Mouse (Mus musculus) Patski (cell line): Measurements from ENCODE around the gene Smarcal1. TPM values are rescaled to one million over a fixed set of nuclear protein-coding genes. Genes with fewer than 3 reads are reported as not detected.
A peak's percentile ranks its signal among the peaks of the same experiment; 100 is the strongest.

ENCODE experiments used
- ATAC-seq: fragments of 100-300 bp; one replicate; pipeline ENCODE4 v1.8.0; 2021
- CTCF ChIA-PET: fragments of 350-600 bp; sonication (Branson Sonifier 250); formaldehyde crosslinking; loops from one replicate; lab custom pipeline; 2022; ENCODE audit warnings: inconsistent platforms; lab: Charles Lee
- POLR2A ChIA-PET: fragments of 350-600 bp; sonication (Branson Sonifier 250); formaldehyde crosslinking; loops from one replicate; lab custom pipeline; 2022; ENCODE audit warnings: antibody characterized with exemption, inconsistent platforms; lab: Charles Lee
- DNase-seq: peaks from one replicate; pipeline ENCODE4 v3.0.0-alpha.2; 2011; ENCODE audit warnings: low read depth, low spot score
- H3K27me3 ChIP-seq: fragments of 371-371 bp; one replicate; pipeline ENCODE4 v1.5.1; 2021
- CTCF ChIP-seq: fragments of 100-300 bp; IDR thresholded peaks from one replicate; pipeline ENCODE4 v1.5.1; 2021
- in situ Hi-C: fragments of 300-500 bp; cut with MboI; formaldehyde crosslinking; loops from 3 replicates; pipeline ENCODE4 v1.11.1; 2018; ENCODE audit warnings: low pct_unique_long_range_greater_than_20kb, mixed read lengths
- polyA plus RNA-seq: library from polyadenylated mRNA; unstranded; gene quantifications from one replicate; pipeline ENCODE4 v1.2.3, GENCODE M21; 2021

Gene Smarcal1
- polyA plus RNA-seq, 1 experiment from 2014 or later = 33.6 TPM

DNA sequence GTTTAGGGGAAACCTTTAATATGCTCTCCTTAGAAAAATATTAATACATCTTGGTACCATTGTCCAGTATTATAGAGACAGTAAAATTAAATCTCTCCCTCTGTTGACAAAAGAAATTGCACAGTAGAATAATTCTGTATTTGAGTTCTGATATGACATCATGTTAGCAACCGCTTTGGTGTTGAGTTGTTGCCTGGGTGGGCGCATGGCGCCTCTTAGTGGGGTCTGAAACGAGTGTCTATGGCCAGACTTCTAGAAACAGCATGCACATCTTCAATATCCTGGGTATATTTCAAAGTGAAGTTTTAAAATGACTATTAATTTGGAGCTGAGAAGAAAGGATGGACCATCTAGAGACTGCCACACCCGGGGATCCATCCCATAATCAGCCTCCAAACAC is 19.8 kb downstream of the Smarcal1 start:
- in situ Hi-C loops = loop anchor here (10.0 kb wide), 1 partner anchor 232 kb away; no protein-coding TSS in a partner anchor
- CTCF ChIA-PET = no interaction called here
- ATAC-seq (no peak), DNase-seq (no peak)
- no peak for TF ChIP-seq CTCF
- POLR2A ChIA-PET = no interaction called here
- no peaks in the 10 kb centered on the region for H3K27me3 ChIP-seq

DNA sequence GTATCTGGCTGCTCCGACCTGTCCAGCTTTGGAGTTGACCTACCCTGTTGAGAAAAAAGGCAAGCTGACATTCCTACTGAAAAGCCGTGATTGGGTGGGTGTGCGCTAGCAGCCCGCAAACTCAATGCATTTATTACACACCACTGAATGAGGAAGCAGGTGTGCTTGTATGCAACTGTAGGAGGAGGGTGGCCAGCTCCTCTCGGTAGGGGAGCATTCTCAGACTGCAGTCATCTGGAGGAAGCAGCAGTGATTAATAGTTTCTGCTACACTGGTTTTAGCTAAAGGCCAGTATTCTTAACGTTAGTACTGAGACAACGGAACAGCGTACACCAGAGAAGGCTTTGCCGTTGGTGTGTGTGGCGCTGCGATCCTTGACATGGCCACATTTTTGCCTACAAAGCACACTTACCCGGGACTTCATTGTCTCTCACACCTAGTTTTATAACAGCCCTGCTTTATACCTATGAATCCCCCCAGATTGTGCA is 23.2 kb downstream of the Smarcal1 start:
- no peaks in the 10 kb centered on the region for H3K27me3 ChIP-seq
- DNase-seq (no peak), ATAC-seq (peak; percentile 91)
- ChIA-PET CTCF (no interaction called here), POLR2A (no interaction called here)
- TF ChIP-seq CTCF = no peak
- in situ Hi-C loops = loop anchor here (10.0 kb wide), 1 partner anchor 229 kb away; no protein-coding TSS in a partner anchor

DNA sequence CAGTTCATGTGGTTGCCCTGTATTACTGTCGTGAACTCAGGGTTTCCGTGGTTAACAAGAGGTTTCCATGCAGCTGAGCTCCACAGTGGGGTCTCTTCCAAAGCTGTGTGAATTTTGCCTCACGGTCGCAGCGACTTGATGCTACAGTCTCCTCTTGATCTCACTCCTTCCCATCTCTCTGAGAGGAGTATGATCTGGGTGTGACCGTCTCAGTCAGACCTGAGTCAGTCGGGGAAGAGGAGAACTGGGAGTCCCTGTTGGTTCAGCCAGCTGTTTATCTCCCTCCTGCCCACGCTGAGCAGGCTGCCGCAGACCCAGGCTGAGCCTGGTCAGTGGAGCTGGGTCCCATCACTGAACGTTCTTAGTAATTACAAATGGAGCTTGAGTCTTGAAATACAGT is 26.1 kb downstream of the Smarcal1 start:
- POLR2A ChIA-PET = interaction anchor here (1.1 kb wide), 1 partner anchor 102 kb away, joined by 3 read pairs; the partner anchor contains the start of gene Rpl37a
- ATAC-seq (no peak), DNase-seq (no peak)
- TF ChIP-seq CTCF = no peak
- in situ Hi-C loops = loop anchor here (10.0 kb wide), 1 partner anchor 226 kb away; no protein-coding TSS in a partner anchor
- CTCF ChIA-PET = interaction anchor here (1.2 to 1.3 kb wide), 2 partner anchors 30 to 185 kb away, joined by 3 to 4 read pairs; no protein-coding TSS in a partner anchor
- H3K27me3 ChIP-seq = no peaks in the 10 kb centered on the region

DNA sequence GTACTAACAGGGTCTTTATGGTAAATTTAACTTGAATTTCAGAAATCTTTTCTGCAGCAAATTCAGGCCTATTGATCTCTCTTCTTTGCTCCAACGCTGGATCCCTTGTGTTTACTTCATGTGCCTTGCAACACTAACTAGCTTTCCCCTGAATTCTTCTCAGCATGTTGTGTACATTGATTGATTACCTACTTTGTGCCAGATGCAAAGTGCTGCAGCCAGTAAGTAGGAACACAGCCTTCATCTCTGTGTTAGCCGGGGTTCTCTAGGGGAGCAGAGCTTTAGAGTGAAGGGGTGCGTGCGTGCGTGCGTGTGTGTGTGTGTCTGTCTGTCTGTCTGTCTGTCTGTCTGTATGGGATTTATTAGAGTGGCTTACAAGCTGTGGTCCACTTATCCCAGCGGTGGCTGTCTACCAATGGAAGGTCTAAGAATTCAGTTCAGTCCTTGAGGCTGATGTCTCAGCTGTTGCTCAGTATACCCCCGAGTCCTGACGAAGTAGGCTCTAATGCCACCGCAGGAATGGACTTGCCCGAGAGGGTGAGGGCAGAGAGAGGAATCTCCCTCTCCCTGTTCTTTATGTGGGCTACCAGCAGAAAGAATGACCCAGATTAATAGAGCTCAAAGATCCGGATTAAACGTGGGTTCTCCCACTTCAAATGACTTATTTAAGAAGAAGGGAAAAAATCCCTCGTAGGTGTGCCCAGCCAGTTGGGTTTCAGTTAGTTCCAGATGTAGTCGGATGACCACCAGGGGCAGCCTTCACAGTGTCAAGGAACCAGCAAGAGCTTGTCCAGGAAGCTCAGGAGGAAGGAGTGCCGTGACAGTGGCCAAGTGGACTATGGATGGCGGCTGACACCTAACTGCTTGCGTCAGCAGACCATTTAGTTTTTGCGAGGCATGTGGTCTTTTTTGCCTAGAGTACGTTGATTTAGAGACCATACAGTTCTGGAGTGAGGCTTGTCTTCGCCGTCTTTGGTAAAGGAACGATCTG is 27.1 kb downstream of the Smarcal1 start:
- TF ChIP-seq CTCF = no peak
- in situ Hi-C loops = loop anchor here (10.0 kb wide), 1 partner anchor 225 kb away; no protein-coding TSS in a partner anchor
- DNase-seq = no peak

DNA sequence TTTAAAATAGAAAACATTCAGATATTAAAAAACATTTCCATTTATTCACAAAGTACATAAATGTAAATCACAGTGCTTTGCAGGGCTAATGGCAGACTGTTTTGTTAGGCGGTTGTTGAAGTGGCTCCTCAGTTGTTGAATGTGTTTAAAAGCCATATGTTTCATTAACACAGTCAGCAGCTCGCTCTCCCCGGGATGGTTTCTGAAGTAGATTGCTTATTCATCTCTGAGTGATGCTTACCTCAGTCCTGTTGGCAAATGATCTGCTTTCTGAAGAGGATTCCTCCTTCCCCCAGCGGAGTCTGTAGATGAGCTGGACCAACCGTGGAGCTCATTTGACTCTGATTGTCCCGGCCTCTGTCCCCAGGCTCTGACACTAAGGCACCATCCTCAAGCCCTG is 29.1 kb downstream of the Smarcal1 start:
- ChIA-PET POLR2A (no interaction called here), CTCF (no interaction called here)
- no peak for TF ChIP-seq CTCF
- in situ Hi-C loops = no loop called here
- ATAC-seq (no peak), DNase-seq (no peak)
- H3K27me3 ChIP-seq = no peaks in the 10 kb centered on the region

More for the DNA sequence above, 27.1 kb downstream of the Smarcal1 start:
- ATAC-seq = no peak
- no peaks in the 10 kb centered on the region for H3K27me3 ChIP-seq
- ChIA-PET CTCF (interaction anchor here (1.2 to 1.3 kb wide), 2 partner anchors 31 to 186 kb away, joined by 3 to 4 read pairs; no protein-coding TSS in a partner anchor), POLR2A (no interaction called here)

DNA sequence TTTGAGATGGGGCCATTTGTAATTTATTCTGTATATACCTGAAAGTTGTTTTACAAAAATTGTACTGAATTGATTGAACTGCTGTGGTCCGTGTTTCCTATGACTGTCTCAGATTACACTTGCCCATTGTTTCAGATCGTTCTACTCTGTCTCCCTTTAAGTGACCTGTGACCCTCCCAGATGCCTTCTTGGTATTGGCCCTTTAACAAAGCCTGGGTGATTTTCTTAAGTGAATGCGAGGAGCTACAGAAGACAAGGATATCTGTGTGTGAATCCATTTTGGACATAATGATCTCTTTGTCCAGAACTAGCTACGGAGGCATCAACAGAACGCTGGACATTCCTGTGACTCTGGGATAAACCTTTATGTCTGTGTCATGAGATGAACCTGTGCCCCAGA is 52.2 kb downstream of the Smarcal1 start:
- ATAC-seq (no peak), DNase-seq (no peak)
- POLR2A ChIA-PET = no interaction called here
- no peak for TF ChIP-seq CTCF
- no peaks in the 10 kb centered on the region for H3K27me3 ChIP-seq
- in situ Hi-C loops = loop anchor here (5.0 kb wide), 1 partner anchor 47 kb away; no protein-coding TSS in a partner anchor
- CTCF ChIA-PET = no interaction called here

DNA sequence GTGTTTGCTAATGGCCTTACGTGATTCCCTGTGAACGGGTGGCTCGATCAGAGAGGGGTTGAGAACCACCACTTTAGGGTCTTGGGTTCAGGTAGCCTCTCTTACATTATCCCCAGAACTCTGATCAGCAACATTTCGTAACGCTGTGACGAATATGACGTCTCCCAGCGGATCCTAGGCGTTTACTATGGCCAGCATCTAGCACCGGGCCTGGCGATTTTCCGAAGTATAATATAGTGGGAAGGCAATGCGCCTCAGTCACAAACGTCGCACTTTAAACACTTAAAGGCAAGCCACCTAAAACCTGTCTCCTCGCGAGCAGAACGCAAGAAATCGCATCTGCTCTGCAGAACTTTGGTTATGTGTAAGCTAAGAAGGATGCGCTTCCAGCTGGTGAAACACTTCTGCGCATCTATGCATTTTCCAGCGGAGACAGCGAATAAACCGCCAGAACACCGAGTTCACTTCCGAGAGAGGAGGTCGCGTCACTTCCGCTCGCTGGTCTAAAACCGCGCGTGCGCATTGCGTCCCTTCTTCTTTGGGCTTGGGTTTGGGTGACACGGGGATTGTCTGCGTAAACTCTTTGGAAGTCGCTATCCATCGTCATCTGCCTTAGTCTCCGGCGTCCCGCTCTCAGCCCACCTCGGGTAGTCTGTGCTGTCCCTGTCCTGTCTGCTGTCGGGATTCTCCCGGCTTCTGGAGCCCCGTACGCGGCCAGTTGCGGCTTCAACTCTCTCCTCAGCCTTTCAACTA is 57.8 kb downstream of the Smarcal1 start:
- POLR2A ChIA-PET = no interaction called here
- no peak for TF ChIP-seq CTCF
- H3K27me3 ChIP-seq = no peaks in the 10 kb centered on the region
- in situ Hi-C loops = no loop called here
- ATAC-seq (no peak), DNase-seq (no peak)
- CTCF ChIA-PET = interaction anchor here (1.4 kb wide), 1 partner anchor 9 kb away, joined by 3 read pairs; no protein-coding TSS in a partner anchor

DNA sequence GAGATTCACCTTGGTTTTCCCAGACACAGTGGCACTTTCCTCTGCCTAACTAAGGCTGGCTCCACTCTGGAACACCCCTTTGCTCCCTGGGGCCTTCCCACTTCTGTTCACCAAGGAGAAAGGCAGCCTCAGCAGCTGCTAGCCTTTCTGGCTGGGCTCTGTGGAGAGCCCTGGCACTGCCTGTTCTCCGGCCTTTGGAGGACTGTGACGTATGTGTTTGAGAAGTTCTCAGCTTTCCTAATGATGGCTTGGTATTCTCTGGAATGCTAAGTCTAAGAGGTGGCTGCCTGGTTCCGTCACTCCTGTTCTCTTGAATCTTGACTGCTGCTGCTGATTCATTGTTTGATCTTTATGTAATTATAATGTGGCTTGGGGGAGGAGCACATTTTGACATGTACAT is 90.0 kb downstream of the Smarcal1 start:
- in situ Hi-C loops = no loop called here
- POLR2A ChIA-PET = no interaction called here
- DNase-seq (no peak), ATAC-seq (no peak)
- TF ChIP-seq CTCF = no peak
- H3K27me3 ChIP-seq = peaks cover 34% of the 10 kb centered on the region
- CTCF ChIA-PET = no interaction called here

Other genes with a start within 250 kb of the Smarcal1 start
- 0.37 TPM for gene March4, start 46.3 kb upstream of the Smarcal1 start, polyA plus RNA-seq
- not detected for gene Ankar, start 117.3 kb downstream of the Smarcal1 start, polyA plus RNA-seq
- gene Rpl37a, start 128.0 kb downstream of the Smarcal1 start, polyA plus RNA-seq = 628 TPM
- gene Igfbp2, start 241.3 kb downstream of the Smarcal1 start, polyA plus RNA-seq = 1,427 TPM